Mouse (Mus musculus) heart, postnatal 0 days (tissue): Measurements from ENCODE around the gene Slc43a3. TPM values are rescaled to one million over a fixed set of nuclear protein-coding genes. Genes with fewer than 3 reads are reported as not detected.

Source experiments
- ATAC-seq: fragments of 200-750 bp; cut with Nextera tagmentation; 2 replicates; pipeline ENCODE4 v1.8.0; 2017; ENCODE audit warnings: low read depth, moderate number of reproducible peaks, moderate library complexity; ENCODE audit not compliant: insufficient read depth
- DNase-seq: peaks from one replicate; pipeline ENCODE4 v3.0.0-alpha.2; 2016; ENCODE audit warnings: low spot score
- H3K27ac ChIP-seq: fragments of 300-500 bp; sonication (generic); 2 replicates; pipeline ENCODE4 v1.5.1; 2014; ENCODE audit warnings: low read depth, mild to moderate bottlenecking
- H3K27me3 ChIP-seq: fragments of 300-500 bp; sonication (generic); 2 replicates; pipeline ENCODE4 v1.6.1; 2014; ENCODE audit warnings: low read length, mixed read lengths; ENCODE audit not compliant: control insufficient read depth, insufficient read depth
- H3K36me3 ChIP-seq: fragments of 300-500 bp; sonication (generic); replicated peaks from 2 replicates; pipeline ENCODE4 v1.6.1; 2014; ENCODE audit warnings: low read length, mixed read lengths; ENCODE audit not compliant: control insufficient read depth, insufficient read depth
- H3K4me1 ChIP-seq: fragments of 300-500 bp; sonication (generic); 2 replicates; pipeline ENCODE4 v1.6.1; 2014; ENCODE audit warnings: antibody characterized with exemption; ENCODE audit not compliant: control insufficient read depth, insufficient read depth
- H3K4me2 ChIP-seq: fragments of 300-500 bp; sonication (generic); 2 replicates; pipeline ENCODE4 v1.6.1; 2014; ENCODE audit warnings: low read depth, mild to moderate bottlenecking, low read length, moderate library complexity
- H3K4me3 ChIP-seq: fragments of 300-500 bp; sonication (generic); 2 replicates; pipeline ENCODE4 v1.5.1; 2014; ENCODE audit warnings: low read depth, low read length
- H3K9ac ChIP-seq: fragments of 300-500 bp; sonication (generic); replicated peaks from 2 replicates; pipeline ENCODE4 v1.6.1; 2014; ENCODE audit warnings: low read depth, low read length, mixed read lengths
- H3K9me3 ChIP-seq: fragments of 300-500 bp; sonication (generic); replicated peaks from 2 replicates; pipeline ENCODE4 v1.6.1; 2016; ENCODE audit warnings: low read length; ENCODE audit not compliant: control insufficient read depth
- CTCF ChIP-seq: IDR thresholded peaks from 2 replicates; pipeline ENCODE4 v1.5.1; 2016; ENCODE audit warnings: antibody characterized with exemption, control low read depth, low read depth
- EP300 ChIP-seq: IDR thresholded peaks from 2 replicates; pipeline ENCODE4 v1.6.1; 2016; ENCODE audit warnings: antibody characterized with exemption, low read depth
- WGBS: fragments of 180-500 bp; shearing (Covaris S2); extraction: QIAGEN DNeasy Blood & Tissue Kit; methylation state at CpG from one replicate; pipeline ENCODE4 v1.1.7; 2014; 5-methylcytosine and 5-hydroxymethylcytosine counted together
- microRNA-seq: library from miRNA; unstranded; fragments of <30 nt; microRNA quantifications from one replicate; pipeline ENCODE4, GENCODE M21; 2016
- polyA plus RNA-seq: library from polyadenylated mRNA; unstranded; fragments of >200 nt; fragmentation: Nextera tagmentation; extraction: Ambion mirVana; gene quantifications from 2 replicates; pipeline ENCODE4 v1.2.1, GENCODE M21; 2015
- total RNA-seq: library from RNA; depleted of rRNA; stranded (reverse); fragments of >200 nt; gene quantifications from 2 replicates; pipeline ENCODE4 v1.2.3, GENCODE M21; 2014; ENCODE audit warnings: low replicate concordance; rRNA removed

The Slc43a3 gene
- total and polyA plus RNA-seq, 2 experiments from 2014 or later = 43.5 to 101 TPM

- WGBS = 29% methylated on average over 4 of the region's 4 CpGs
- DNase-seq = no peak
- TF ChIP-seq EP300 (no peak), CTCF (peak; percentile 63)
Measured at GRCm38 (mm10) chr2:85007729-85008128, 71.3 kb downstream of the Slc43a3 start.

More at GRCm38 (mm10) chr2:85007729-85008128, 71.3 kb downstream of the Slc43a3 start:
- no peak for ATAC-seq
- Histone ChIP-seq H3K27ac (no peak overlapping the region), H3K36me3 (no peaks in the 10 kb centered on the region), H3K9ac (no peak overlapping the region), H3K4me2 (no peak overlapping the region), H3K27me3 (no peaks in the 10 kb centered on the region), H3K4me1 (peaks cover 18% of the 10 kb centered on the region), H3K4me3 (no peak overlapping the region), H3K9me3 (no peaks in the 10 kb centered on the region)

Small RNA genes within 50 kb of the gene (microRNA-seq; reads per million reads assigned to microRNA genes)
- not detected for gene Gm24332

Other genes with a start within 250 kb of the Slc43a3 start
- 46.5 and 46.8 TPM in 2 replicates for gene Zdhhc5, start 221.4 kb upstream of the Slc43a3 start, total RNA-seq
- gene Zdhhc5, start 221.4 kb upstream of the Slc43a3 start, polyA plus RNA-seq = 20.5 TPM in 2 replicates
- 5.2 and 5.8 TPM in 2 replicates for gene Clp1, start 209.2 kb upstream of the Slc43a3 start, total RNA-seq
- 10.1 and 10.5 TPM in 2 replicates for gene Clp1, start 209.2 kb upstream of the Slc43a3 start, polyA plus RNA-seq
- gene Ypel4, start 202.5 kb upstream of the Slc43a3 start, total RNA-seq = not detected in 2 replicates
- 1.1 and 1.2 TPM in 2 replicates for gene Ypel4, start 202.5 kb upstream of the Slc43a3 start, polyA plus RNA-seq
- 4.3 TPM in 1 of 2 replicates, not detected in the other for gene Gm19426, start 192.9 kb upstream of the Slc43a3 start, total RNA-seq
- gene Gm19426, start 192.9 kb upstream of the Slc43a3 start, polyA plus RNA-seq = 3.0 and 3.1 TPM in 2 replicates
- 26.3 and 31.2 TPM in 2 replicates for gene Serping1, start 161.1 kb upstream of the Slc43a3 start, total RNA-seq
- gene Serping1, start 161.1 kb upstream of the Slc43a3 start, polyA plus RNA-seq = 37.1 and 38.8 TPM in 2 replicates
- 40.0 and 47.0 TPM in 2 replicates for gene Ube2l6, start 137.8 kb upstream of the Slc43a3 start, total RNA-seq
- gene Ube2l6, start 137.8 kb upstream of the Slc43a3 start, polyA plus RNA-seq = 29.8 and 36.9 TPM in 2 replicates
- not detected in 2 replicates for gene Smtnl1, start 113.9 kb upstream of the Slc43a3 start, total RNA-seq
- 0.07 and 0.12 TPM in 2 replicates for gene Smtnl1, start 113.9 kb upstream of the Slc43a3 start, polyA plus RNA-seq
- 117 and 140 TPM in 2 replicates for gene Timm10, start 109.6 kb upstream of the Slc43a3 start, total RNA-seq
- gene Timm10, start 109.6 kb upstream of the Slc43a3 start, polyA plus RNA-seq = 129 and 133 TPM in 2 replicates
- 3.9 and 14.1 TPM in 2 replicates for gene Slc43a1, start 97.7 kb upstream of the Slc43a3 start, total RNA-seq
- gene Slc43a1, start 97.7 kb upstream of the Slc43a3 start, polyA plus RNA-seq = 2.8 and 2.9 TPM in 2 replicates
- gene Rtn4rl2, start 49.9 kb upstream of the Slc43a3 start, total RNA-seq = 1.6 and 9.2 TPM in 2 replicates
- 0.91 and 1.1 TPM in 2 replicates for gene Rtn4rl2, start 49.9 kb upstream of the Slc43a3 start, polyA plus RNA-seq
- not detected in 2 replicates for gene Prg2, start 43.9 kb downstream of the Slc43a3 start, total RNA-seq
- not detected in 2 replicates for gene Prg2, start 43.9 kb downstream of the Slc43a3 start, polyA plus RNA-seq
- gene Prg3, start 51.6 kb downstream of the Slc43a3 start, total RNA-seq = not detected in 2 replicates
- gene Prg3, start 51.6 kb downstream of the Slc43a3 start, polyA plus RNA-seq = not detected in 2 replicates
- gene Ssrp1, start 100.7 kb downstream of the Slc43a3 start, total RNA-seq = 106 and 115 TPM in 2 replicates
- gene Ssrp1, start 100.7 kb downstream of the Slc43a3 start, polyA plus RNA-seq = 60.3 and 63.7 TPM in 2 replicates
- not detected in 2 replicates for gene P2rx3, start 100.9 kb downstream of the Slc43a3 start, total RNA-seq
- gene P2rx3, start 100.9 kb downstream of the Slc43a3 start, polyA plus RNA-seq = 0.21 and 0.23 TPM in 2 replicates
- 40.5 and 69.5 TPM in 2 replicates for gene Tnks1bp1, start 111.4 kb downstream of the Slc43a3 start, total RNA-seq
- 15.4 and 17.7 TPM in 2 replicates for gene Tnks1bp1, start 111.4 kb downstream of the Slc43a3 start, polyA plus RNA-seq
- gene Aplnr, start 199.6 kb downstream of the Slc43a3 start, total RNA-seq = 39.5 and 47.7 TPM in 2 replicates
- gene Aplnr, start 199.6 kb downstream of the Slc43a3 start, polyA plus RNA-seq = 54.0 and 59.0 TPM in 2 replicates